Mouse (Mus musculus): ENCODE data around the gene Rab2b. TPM values are rescaled to one million over a fixed set of nuclear protein-coding genes. Genes with fewer than 3 reads are reported as not detected.

Rab2b gene
- polyA plus RNA-seq (2015; fragmentation: Nextera tagmentation; extraction: Ambion mirVana): 14.2 and 16.5 TPM in 2 replicates

DNA sequence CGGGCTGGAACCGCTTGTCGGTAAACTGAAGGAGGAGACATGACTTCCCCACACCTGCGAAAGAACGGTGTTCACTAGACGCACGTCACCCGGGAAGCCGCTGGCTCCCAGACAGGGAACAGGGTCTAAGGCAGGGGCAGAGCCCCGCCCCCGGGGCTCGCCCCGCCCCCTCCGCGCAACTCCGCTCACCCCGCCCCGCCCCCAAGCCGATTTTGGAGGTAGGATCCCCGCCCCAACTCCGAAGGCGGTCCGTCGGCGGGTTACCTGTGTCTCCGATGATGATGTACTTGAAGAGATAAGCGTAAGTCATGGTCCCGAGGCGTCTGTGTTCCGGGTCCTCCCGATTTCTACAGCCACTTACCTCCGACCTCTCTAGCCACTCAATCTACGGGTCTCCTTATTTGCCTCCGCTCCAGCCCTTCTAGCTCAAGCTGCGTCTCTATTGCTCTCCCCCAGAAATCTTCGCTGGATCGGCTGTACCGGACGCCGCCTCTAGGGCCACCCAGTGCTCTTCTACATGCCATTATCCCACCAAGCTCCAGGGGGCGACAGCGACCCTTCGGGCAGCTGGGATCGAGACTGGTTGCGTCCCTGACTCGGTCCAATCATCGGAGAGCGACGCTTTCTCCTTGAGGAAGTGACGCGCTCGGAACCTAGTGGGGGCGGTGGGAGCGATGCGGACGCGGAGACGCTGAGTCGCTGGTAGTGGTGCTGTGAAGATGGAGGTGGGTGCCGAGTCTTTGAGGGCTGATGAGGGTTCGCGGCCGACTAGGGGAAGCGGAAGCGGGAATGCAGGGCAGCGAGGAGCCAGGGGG is at the start of gene Rab2b, which contains the start of gene Tox4:
TSS of gene Rab2b (minus strand) at position 614 of the 815 bp plus-strand sequence.
TSS of gene Tox4 (plus strand) at position 215 of the 815 bp plus-strand sequence.

DNA sequence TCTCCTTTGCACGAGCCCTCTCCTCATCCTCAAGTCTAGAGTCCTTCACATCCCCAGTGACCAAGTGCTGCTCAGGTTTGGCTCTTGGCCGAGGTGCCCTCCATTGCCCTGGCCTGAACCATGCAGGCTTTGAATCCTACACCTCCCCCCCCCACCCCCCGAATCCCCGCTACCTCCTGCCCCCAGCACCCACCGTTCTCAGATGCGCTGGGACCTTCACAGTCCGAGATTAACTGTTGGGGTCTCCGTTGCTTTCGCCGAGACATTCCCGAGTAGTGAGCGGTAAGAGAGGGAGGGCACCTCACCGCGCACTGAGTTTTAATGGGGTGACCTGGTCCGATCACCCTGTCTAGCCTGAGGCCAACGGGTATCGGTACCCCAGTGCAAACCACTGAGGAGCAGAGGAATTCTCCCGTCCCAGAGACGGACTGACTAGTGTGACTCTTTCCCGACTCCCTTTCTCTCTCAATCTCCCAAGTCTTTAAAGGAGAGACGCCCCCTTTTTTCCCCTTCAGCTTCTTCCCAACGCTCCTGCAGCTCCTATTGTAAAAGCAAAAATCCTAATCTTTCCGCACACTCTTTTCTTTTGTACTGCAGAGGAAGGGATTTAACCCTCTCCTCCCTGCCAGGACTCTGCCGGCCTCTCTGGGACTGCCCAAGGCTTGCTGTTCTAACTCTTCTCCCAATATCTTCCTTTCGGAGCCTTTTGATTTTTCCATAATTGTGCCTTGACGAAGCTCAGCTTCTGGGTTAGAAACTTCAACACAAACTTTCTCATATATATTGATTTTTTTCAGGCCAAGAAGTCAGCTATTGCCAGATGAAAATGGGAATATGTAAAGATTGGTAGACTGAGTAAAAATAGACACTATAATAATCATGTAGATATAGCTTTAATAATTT is 48.8 kb upstream of the Rab2b start, which contains the start of gene Sall2:
TSS of gene Sall2 (minus strand) at position 853 of the 903 bp plus-strand sequence.

GRCm38 (mm10) chr14:52304644-52305271 is 25.4 kb upstream of the Rab2b start, which contains the start of gene Mettl3:
TSS of gene Mettl3 (minus strand) at chr14:52305128.

DNA sequence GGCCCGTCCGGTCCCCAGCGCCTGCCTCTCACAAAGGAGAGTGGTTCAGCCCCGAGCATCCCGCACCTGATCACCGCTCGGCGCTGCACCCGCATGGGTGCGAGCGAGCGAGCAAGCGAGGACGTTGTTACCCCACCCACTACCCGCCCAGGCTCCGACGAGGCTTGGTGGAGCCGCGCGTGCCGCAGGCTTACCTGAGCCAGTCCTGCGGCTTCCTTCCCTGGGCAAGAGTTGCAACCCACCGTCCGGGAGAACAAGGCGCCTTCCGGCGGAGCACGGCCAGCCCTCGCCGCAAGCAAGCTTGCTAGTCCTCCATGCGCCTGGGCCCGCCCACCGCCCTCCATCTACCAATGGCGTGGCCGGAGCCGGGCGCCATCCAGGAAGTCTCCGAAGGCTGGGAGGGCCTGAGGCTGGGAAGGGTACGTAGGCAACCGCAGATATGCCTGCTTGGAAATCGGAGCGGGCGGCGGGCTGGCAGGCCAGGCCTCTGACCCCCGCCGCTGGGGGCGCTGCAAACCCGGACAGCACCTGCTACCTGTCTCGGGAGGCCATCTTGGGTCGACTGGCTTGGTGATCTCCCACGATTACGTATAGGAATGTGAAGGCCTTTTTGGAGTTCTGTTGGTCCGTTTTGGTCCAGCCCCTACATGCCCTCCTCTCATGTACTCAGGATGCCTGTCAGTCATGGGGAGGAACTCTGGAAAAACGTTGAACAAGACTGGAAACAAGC is 21.7 kb downstream of the Rab2b start, which contains the start of gene Chd8:
TSS of gene Chd8 (minus strand) at position 297 of the 730 bp plus-strand sequence.

Other genes starting within 250 kb of the Rab2b start
- gene Olfr221, start 237.1 kb downstream of the Rab2b start, polyA plus RNA-seq (2015; fragmentation: Nextera tagmentation; extraction: Ambion mirVana): not detected in 2 replicates
- 147 and 186 TPM in 2 replicates for gene Hnrnpc, start 175.5 kb downstream of the Rab2b start, polyA plus RNA-seq (2015; fragmentation: Nextera tagmentation; extraction: Ambion mirVana)
- 24.1 and 25.7 TPM in 2 replicates for gene Rpgrip1, start 168.8 kb downstream of the Rab2b start, polyA plus RNA-seq (2015; fragmentation: Nextera tagmentation; extraction: Ambion mirVana)
- 17.2 and 20.5 TPM in 2 replicates for gene Supt16, start 82.1 kb downstream of the Rab2b start, polyA plus RNA-seq (2015; fragmentation: Nextera tagmentation; extraction: Ambion mirVana)
- gene Chd8, start 21.8 kb downstream of the Rab2b start, polyA plus RNA-seq (2015; fragmentation: Nextera tagmentation; extraction: Ambion mirVana): 13.9 and 17.3 TPM in 2 replicates
- gene Tox4, start 399 bp downstream of the Rab2b start, polyA plus RNA-seq (2015; fragmentation: Nextera tagmentation; extraction: Ambion mirVana): 24.7 and 27.3 TPM in 2 replicates
- 17.1 and 17.3 TPM in 2 replicates for gene Mettl3, start 25.6 kb upstream of the Rab2b start, polyA plus RNA-seq (2015; fragmentation: Nextera tagmentation; extraction: Ambion mirVana)
- gene Sall2, start 49.2 kb upstream of the Rab2b start, polyA plus RNA-seq (2015; fragmentation: Nextera tagmentation; extraction: Ambion mirVana): 2.2 and 2.7 TPM in 2 replicates
- gene Olfr1513, start 76.9 kb upstream of the Rab2b start, polyA plus RNA-seq (2015; fragmentation: Nextera tagmentation; extraction: Ambion mirVana): not detected in 2 replicates
- gene Olfr1512, start 99.6 kb upstream of the Rab2b start, polyA plus RNA-seq (2015; fragmentation: Nextera tagmentation; extraction: Ambion mirVana): not detected in 2 replicates
- gene Olfr1511, start 117.8 kb upstream of the Rab2b start, polyA plus RNA-seq (2015; fragmentation: Nextera tagmentation; extraction: Ambion mirVana): not detected in 2 replicates
- not detected in 2 replicates for gene Olfr1510, start 134.8 kb upstream of the Rab2b start, polyA plus RNA-seq (2015; fragmentation: Nextera tagmentation; extraction: Ambion mirVana)
- gene Olfr1509, start 163.4 kb upstream of the Rab2b start, polyA plus RNA-seq (2015; fragmentation: Nextera tagmentation; extraction: Ambion mirVana): not detected in 2 replicates
- gene Olfr1508, start 187.9 kb upstream of the Rab2b start, polyA plus RNA-seq (2015; fragmentation: Nextera tagmentation; extraction: Ambion mirVana): not detected in 2 replicates
- gene Olfr1507, start 216.2 kb upstream of the Rab2b start, polyA plus RNA-seq (2015; fragmentation: Nextera tagmentation; extraction: Ambion mirVana): not detected in 2 replicates